Mouse (Mus musculus) frontal cortex, postnatal 36 days (tissue): Measurements from ENCODE around the gene Chid1.
"Not testable (repeated sequence)": the region's sequence is repeated elsewhere in the genome, so short reads cannot be mapped to it uniquely, and the experiment has no call there.

Experiments
- DNase-seq, 2 experiments: peaks; one replicate each; pipeline ENCODE4 v3.0.0; 2022; ENCODE audit warnings: low spot score in 2 of 2

The Chid1 gene

GRCm38 (mm10) chr7:141461521-141462332, 77.9 kb downstream of the Chid1 start:
- no peak for DNase-seq

GRCm38 (mm10) chr7:141460391-141461113, 79.1 kb downstream of the Chid1 start, which contains the start of gene Cracr2b:
Gene Cracr2b (plus strand): TSS chr7:141461094.
- DNase-seq: no peak

GRCm38 (mm10) chr7:141460001-141460390, 79.7 kb downstream of the Chid1 start:
- no peak for DNase-seq

GRCm38 (mm10) chr7:141459301-141459711, 80.4 kb downstream of the Chid1 start:
- no peak for DNase-seq

- DNase-seq: no peak
Measured at GRCm38 (mm10) chr7:141458661-141459060, 81.0 kb downstream of the Chid1 start.

GRCm38 (mm10) chr7:141457986-141458660, 81.5 kb downstream of the Chid1 start:
- no peak for DNase-seq

- no peak for DNase-seq
Measured at GRCm38 (mm10) chr7:141457236-141457635, 82.4 kb downstream of the Chid1 start.

- no peak for DNase-seq
Measured at GRCm38 (mm10) chr7:141456739-141457138, 82.9 kb downstream of the Chid1 start.

- peak in 1 of 2 experiments; percentile 36 for DNase-seq
Measured at GRCm38 (mm10) chr7:141455610-141456314, 83.9 kb downstream of the Chid1 start.

- peak; percentile 85 to 90 for DNase-seq
Measured at GRCm38 (mm10) chr7:141454967-141455551, 84.6 kb downstream of the Chid1 start, which contains the start of gene Pnpla2. Gene Pnpla2 (plus strand): TSS chr7:141455198.

- DNase-seq: no peak
Measured at GRCm38 (mm10) chr7:141453636-141454035, 86.0 kb downstream of the Chid1 start.

GRCm38 (mm10) chr7:141451928-141452327, 87.7 kb downstream of the Chid1 start:
- DNase-seq: no peak

GRCm38 (mm10) chr7:141447110-141447991, 92.3 kb downstream of the Chid1 start, which contains the start of gene Rplp2:
Gene Rplp2 (plus strand): TSS chr7:141447370.
- DNase-seq: peak; percentile 97

GRCm38 (mm10) chr7:141446374-141446773, 93.3 kb downstream of the Chid1 start:
- DNase-seq: not testable (repeated sequence)

- no peak for DNase-seq
Measured at GRCm38 (mm10) chr7:141443828-141444237, 95.8 kb downstream of the Chid1 start, which contains the start of gene Pidd1. Gene Pidd1 (minus strand): TSS chr7:141444025.
